Mouse (Mus musculus) brain, embryonic 14.5 days (tissue): ENCODE results near the gene Ddi2.

ENCODE experiments used
- CTCF ChIP-seq: fragments of 200-500 bp; IDR thresholded peaks from 2 replicates; pipeline ENCODE4 v1.5.1; 2012; ENCODE audit warnings: inconsistent platforms, mild to moderate bottlenecking, moderate library complexity, borderline replicate concordance; ENCODE audit not compliant: insufficient read depth, insufficient read length; ENCODE audit errors: extremely low read depth
- POLR2A ChIP-seq: fragments of 200-500 bp; IDR thresholded peaks from 2 replicates; pipeline ENCODE4 v1.6.1; 2012; ENCODE audit warnings: mild to moderate bottlenecking, inconsistent platforms, borderline replicate concordance; ENCODE audit not compliant: poor library complexity, insufficient read depth, insufficient read length, severe bottlenecking; ENCODE audit errors: extremely low read depth

GRCm38 (mm10) chr4:141708005-141708404, 15.2 kb downstream of the Ddi2 start:
- TF ChIP-seq CTCF (no peak), POLR2A (no peak)
